Mouse (Mus musculus) embryo, embryonic 10.5 days (tissue): Measurements from ENCODE around the gene Rassf4.
A peak's percentile ranks its signal among the peaks of the same experiment; 100 is the strongest.
"Not testable (repeated sequence)": the region's sequence is repeated elsewhere in the genome, so short reads cannot be mapped to it uniquely, and the experiment has no call there.

Experiments
- DNase-seq: peaks from one replicate; pipeline ENCODE4 v3.0.0-alpha.2; 2015; ENCODE audit warnings: low spot score

Gene Rassf4

DNA sequence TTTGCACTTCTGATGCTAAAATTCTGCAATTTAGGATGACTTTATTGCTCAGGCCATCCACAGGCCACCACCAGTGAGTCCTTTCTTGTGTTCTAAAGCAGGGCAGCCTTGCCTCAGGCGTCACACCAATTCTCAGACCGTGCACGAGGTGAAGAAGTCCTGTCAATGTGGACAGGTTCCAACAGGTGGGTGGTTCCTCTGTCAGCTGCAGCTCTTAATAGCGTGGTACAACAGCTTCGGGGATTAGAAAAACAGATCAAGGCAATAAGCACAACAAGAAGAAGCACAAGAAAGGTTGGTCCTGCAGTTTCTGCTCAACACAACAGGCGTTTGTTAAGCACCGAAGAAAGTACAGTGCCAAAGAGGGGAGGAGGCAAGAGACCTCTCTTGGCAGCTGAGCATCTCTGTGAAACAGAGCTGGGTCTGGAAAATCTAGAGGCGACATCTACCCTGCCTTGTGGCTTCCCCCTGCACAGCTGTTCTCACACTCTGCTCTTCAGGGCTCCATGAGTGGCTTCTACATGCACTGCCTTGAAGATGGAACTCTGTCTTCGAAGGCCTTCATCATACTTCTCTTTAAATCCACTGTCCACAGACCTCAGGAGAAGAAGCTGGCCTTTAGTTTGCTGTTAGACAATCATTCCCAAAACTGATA is 37.0 kb downstream of the Rassf4 start:
- no peak for DNase-seq

DNA sequence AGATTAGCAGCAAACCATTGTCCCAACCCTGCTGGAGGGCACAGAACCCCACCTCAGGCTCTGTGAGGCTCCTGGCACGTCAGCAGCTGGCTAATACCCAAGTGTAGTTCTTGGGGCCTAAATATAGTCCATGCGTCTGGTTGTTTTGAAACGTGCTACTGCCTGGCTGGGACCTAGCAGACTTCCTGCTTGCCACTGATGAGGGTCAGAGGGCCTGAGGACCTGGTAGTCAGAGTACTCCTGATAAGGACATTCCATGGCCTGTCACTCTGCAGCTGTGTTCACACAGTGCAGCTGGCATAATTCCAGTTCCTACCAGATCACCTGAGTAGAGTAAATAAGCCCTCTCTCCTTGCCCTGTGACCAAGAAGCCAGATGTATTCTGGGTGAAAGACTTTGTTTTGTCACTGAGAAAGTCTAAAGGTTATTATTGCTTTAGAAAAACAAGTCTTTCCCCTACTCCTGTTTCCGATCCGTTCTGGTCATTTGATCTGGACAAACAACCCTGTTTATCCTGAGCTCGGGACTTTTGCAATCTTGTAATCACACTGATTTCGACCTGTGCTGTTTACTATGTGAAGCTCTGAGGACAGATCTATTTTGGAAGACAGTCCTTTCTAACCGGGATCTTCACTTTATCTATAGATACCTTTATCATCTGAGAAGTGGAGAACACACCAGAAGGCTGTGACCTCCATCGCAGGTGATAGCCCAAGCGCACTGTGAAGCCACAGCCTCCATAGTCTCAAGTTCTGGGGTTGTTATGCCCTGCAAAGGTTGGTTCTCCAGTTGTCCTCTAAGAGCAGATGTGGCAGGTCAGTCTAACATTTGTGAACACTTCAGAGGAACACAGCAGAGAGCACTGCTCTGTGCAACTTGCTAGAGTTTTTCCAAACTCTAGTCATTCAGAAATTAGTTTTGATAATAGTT is 38.2 kb downstream of the Rassf4 start:
- peak; percentile 35 for DNase-seq

- DNase-seq = no peak
Observed at GRCm38 (mm10) chr6:116633741-116634695, 39.7 kb downstream of the Rassf4 start.

GRCm38 (mm10) chr6:116632129-116632528 is 41.6 kb downstream of the Rassf4 start:
- DNase-seq = peak; percentile 77

DNA sequence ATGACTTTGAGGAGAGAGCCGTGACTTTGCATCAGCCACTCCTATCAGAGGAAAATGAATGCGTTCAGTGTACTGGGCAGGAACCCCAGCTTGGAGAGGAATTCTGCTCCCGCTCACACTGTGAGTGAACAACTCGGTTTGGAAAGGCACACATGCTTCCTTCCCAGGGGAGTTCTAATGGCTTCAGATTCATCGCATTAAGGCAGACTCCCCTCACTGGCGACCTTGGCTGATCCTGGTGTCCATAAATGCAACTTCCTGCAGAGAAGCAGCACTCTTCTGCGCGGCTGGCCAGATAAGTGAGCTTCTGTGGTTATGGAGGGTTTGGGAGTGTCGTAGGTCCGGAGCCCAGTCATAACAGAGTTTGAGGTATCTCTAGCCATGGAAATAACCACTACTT is 44.0 kb downstream of the Rassf4 start:
- peak; percentile 17 for DNase-seq

DNA sequence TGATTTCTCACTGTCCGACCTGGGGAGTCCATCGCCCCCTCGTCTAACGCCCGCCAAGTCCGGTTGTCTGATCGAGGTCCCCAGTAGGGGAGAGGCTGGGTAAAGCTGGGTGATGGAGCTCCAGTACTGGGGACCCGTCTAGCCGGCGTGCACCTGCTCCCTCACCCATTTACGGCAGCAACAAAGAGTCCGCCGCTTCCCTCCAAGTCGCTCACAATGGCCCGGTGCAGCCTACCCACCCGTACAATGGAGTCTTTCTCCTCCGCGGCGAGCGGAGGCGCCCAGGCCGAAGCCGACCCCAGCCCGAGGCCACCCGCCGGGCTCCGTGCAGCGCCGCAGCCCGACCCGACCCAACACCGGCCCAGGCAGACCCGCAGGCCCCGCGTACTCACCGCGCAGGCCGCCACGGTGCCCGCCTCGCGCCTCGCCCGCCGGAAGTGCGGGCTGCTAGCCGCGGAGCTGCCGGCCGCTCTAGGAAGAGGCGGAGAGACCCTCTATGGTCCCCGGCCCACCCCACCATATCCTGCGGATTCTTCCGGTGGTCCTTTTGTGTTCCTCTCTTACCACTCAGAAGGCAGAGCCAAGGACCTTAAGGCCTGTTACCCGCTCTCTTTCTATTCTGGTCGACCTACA is 45.1 kb downstream of the Rassf4 start, which contains the start of gene Zfp422:
Gene Zfp422, minus strand, starts transcription at position 461 of the 633 bp plus-strand sequence.
- DNase-seq = peak; percentile 88

- peak; percentile 31 for DNase-seq
Observed at GRCm38 (mm10) chr6:116628095-116628494, 45.7 kb downstream of the Rassf4 start.

GRCm38 (mm10) chr6:116626417-116626816 is 47.3 kb downstream of the Rassf4 start:
- not testable (repeated sequence) for DNase-seq

DNA sequence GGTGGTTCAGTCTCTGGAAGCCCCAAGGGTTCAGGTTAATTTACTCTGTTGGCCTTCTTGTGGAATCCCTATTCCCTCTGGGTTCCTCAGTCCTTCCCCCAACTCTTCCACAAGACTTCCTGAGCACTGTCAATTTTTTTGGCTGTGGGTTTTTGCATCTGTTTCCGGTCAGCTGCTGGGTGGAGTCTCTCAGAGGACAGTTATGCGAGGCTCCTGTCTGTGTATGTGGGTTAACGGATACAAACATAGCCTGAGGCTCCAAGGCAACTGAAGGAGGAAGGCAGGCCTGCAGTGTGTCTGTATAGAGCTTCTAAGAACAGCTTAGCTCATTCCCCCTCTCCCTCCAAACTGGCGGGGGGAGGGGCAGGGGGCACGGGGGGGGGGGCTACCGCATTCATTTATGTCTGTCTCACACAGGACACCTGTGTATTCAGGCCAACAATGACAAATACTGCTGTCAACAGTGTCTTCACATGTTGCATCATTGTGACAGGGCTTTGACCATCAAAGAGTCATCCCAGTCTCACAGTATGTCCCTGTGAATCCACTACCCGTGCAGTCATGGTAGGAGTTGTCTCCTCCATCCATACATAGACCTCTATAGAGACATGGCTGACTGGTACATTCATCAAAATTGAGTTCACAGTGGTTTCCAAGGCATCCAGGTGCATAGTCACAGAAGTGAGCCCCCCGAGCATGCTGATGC is 52.3 kb downstream of the Rassf4 start:
- no peak for DNase-seq

GRCm38 (mm10) chr6:116618073-116618472 is 55.7 kb downstream of the Rassf4 start:
- DNase-seq = no peak

DNA sequence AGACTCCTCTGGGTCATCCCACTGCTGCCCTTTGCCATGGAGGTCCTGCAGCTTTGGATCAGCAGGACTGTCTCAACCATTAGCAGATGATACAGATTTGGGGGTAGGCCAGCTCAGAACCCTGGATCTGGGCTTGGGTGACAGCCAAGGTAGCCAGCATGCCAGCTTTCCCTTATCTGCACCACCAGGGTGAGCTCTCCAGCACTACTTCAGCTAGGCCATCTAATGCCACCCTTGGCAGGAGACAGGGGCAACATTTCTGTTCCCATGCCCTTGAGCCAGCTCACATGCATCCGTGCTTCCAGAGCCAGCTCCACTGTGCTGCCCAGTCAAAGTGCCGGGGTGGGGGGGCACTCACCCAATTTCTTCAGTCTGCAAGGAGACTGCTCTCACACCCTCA is 58.0 kb downstream of the Rassf4 start:
- no peak for DNase-seq

DNA sequence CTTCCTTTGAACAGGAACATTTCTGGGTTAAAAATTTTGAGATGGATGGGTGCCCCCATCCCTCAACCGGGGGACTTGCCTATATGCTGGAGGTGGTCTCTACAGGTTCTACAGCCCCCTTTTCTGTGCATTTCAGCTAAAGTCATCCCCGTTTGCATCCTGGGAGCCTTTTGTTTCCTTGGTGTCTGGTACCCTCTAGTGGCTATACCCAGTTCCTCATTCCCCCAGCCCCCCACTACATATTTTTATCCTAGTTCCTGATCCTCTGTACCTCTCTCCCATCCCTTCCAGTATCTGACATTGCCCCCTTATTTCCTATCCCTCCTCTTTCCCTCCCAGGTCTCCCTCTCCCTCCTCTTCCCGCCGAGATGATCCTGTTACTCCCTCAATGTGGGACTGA is 66.5 kb downstream of the Rassf4 start:
- no peak for DNase-seq

DNA sequence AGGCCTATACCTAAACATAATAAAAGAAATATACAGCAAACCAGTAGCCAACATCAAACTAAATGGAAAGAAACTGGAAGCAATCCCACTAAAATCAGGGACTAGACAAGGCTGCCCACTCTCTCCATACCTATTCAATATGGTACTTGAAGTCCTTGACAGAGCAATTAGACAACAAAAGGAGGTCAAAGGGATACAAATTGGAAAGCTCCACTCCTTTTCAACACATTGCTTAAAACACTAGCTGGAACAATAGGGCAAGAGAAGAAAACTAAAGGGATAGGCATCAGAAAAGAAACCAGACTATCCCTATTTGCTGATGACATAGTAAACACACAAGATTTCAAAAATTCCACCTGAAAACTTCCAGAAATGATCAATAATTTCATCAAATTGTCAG is 72.8 kb downstream of the Rassf4 start:
- DNase-seq = not testable (repeated sequence)

GRCm38 (mm10) chr6:116584095-116584494 is 89.7 kb downstream of the Rassf4 start, which contains the start of gene Olfr215:
Gene Olfr215, minus strand, starts transcription at chr6:116584195.
- no peak for DNase-seq
